Mouse (Mus musculus): Measurements from ENCODE around the gene 2010111I01Rik. TPM values are rescaled to one million over a fixed set of nuclear protein-coding genes. Genes with fewer than 3 reads are reported as not detected.
"Not testable (repeated sequence)": the region's sequence is repeated elsewhere in the genome, so short reads cannot be mapped to it uniquely, and the experiment has no call there.

2010111I01Rik gene
- total RNA-seq, 2 experiments from 2014 or later = 154 to 174 TPM

GRCm38 (mm10) chr13:63082555-63083136 lies 118.0 kb downstream of the 2010111I01Rik start:
- DNase-seq = no peak

GRCm38 (mm10) chr13:63083139-63083538 lies 118.4 kb downstream of the 2010111I01Rik start:
- not testable (repeated sequence) for DNase-seq

- no peak for DNase-seq
Observed at GRCm38 (mm10) chr13:63083663-63084062, 119.0 kb downstream of the 2010111I01Rik start.

GRCm38 (mm10) chr13:63087865-63088683 lies 123.4 kb downstream of the 2010111I01Rik start:
- no peak for DNase-seq

- DNase-seq = no peak
Observed at GRCm38 (mm10) chr13:63089513-63089912, 124.8 kb downstream of the 2010111I01Rik start.

- no peak for DNase-seq
Observed at GRCm38 (mm10) chr13:63091246-63091645, 126.6 kb downstream of the 2010111I01Rik start.

GRCm38 (mm10) chr13:63092299-63092698 lies 127.6 kb downstream of the 2010111I01Rik start:
- no peak for DNase-seq

GRCm38 (mm10) chr13:63092874-63093273 lies 128.2 kb downstream of the 2010111I01Rik start:
- no peak for DNase-seq

- DNase-seq = no peak
Observed at GRCm38 (mm10) chr13:63093636-63094035, 128.9 kb downstream of the 2010111I01Rik start.

GRCm38 (mm10) chr13:63094317-63095131 lies 129.8 kb downstream of the 2010111I01Rik start:
- DNase-seq = no peak

- peak; percentile 45 for DNase-seq
Observed at GRCm38 (mm10) chr13:63096764-63097163, 132.1 kb downstream of the 2010111I01Rik start.

- no peak for DNase-seq
Observed at GRCm38 (mm10) chr13:63097440-63097930, 132.8 kb downstream of the 2010111I01Rik start.

GRCm38 (mm10) chr13:63101761-63102160 lies 137.1 kb downstream of the 2010111I01Rik start:
- DNase-seq = no peak

- no peak for DNase-seq
Observed at GRCm38 (mm10) chr13:63102848-63103585, 138.3 kb downstream of the 2010111I01Rik start.

- DNase-seq = no peak
Observed at GRCm38 (mm10) chr13:63106574-63106973, 141.9 kb downstream of the 2010111I01Rik start.

GRCm38 (mm10) chr13:63108601-63109000 lies 143.9 kb downstream of the 2010111I01Rik start:
- DNase-seq = peak; percentile 36

- no peak for DNase-seq
Observed at GRCm38 (mm10) chr13:63111297-63112042, 146.8 kb downstream of the 2010111I01Rik start.

- no peak for DNase-seq
Observed at GRCm38 (mm10) chr13:63112043-63112597, 147.4 kb downstream of the 2010111I01Rik start.

GRCm38 (mm10) chr13:63112598-63113372 lies 148.1 kb downstream of the 2010111I01Rik start:
- no peak for DNase-seq

- DNase-seq = no peak
Observed at GRCm38 (mm10) chr13:63113881-63114301, 149.2 kb downstream of the 2010111I01Rik start.

All from heart, postnatal 4 days (tissue).